Mouse (Mus musculus): ENCODE data around the gene Med20. TPM values are rescaled to one million over a fixed set of nuclear protein-coding genes. Genes with fewer than 3 reads are reported as not detected.

Med20 gene
- 10 to 100 TPM; 19.0 to 19.5 TPM for total RNA-seq (2021)
- long read RNA-seq, experiment 1, transcript Med20-201 (4 exons, 2,054 nt): major isoform, 18 of 18 reads
- long read RNA-seq, experiment 1, partial matches to known transcripts: 0 of 18 reads
- long read RNA-seq, experiment 1, other reads (novel, unspliced or antisense): 0 of 18 reads
- long read RNA-seq, experiment 2, partial matches to known transcripts: 0 of 4 reads
- long read RNA-seq, experiment 2, other reads (novel, unspliced or antisense): 0 of 4 reads

DNA sequence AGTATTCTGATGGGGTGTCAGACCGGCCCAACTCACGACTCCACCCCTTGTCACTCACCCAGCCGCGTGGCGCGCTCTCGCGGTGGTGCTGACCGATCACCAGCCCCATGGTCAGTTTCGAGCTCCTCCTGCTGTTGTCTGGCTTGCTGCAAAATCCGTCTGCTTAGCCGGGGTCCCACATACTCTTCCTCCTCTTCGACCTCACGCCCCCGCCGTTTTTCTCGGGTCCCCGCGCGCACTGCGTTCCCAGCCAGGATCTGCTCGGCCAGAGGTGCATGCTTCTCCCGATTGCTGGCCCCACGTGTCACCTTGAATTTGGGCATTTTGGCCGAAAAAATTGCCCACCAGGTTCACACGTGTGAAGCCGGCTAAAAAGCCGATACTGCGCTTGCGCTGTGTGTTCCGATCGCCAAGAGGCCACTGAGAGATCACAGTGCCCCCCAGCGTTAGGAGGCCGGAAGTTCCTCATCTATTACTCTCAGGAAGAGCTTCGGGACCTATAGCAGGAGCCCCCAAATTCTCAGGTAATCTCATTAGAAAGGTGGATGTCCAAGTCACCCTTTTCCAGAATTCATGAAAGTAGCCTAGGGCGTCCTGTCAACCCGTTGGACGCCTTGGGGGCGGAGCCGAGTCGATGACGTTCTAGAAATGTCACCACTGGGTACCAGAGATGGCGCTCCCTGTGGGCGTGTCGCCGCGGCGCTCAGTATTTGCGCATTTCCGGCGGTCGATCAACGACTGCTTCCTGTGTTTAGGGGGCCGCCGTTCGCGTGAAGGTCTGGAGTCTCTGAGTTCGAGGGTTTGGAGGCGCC, at the start of gene Med20, which contains the start of the genes Bysl and Gm20517:
Med20 (plus strand) TSS at position 734 of the 812 bp plus-strand sequence.
Bysl (minus strand) TSS at position 644 of the 812 bp plus-strand sequence.
Gm20517 (plus strand) TSS at position 741 of the 812 bp plus-strand sequence.
- DNase-seq: peak; percentile 97 to 99

DNA sequence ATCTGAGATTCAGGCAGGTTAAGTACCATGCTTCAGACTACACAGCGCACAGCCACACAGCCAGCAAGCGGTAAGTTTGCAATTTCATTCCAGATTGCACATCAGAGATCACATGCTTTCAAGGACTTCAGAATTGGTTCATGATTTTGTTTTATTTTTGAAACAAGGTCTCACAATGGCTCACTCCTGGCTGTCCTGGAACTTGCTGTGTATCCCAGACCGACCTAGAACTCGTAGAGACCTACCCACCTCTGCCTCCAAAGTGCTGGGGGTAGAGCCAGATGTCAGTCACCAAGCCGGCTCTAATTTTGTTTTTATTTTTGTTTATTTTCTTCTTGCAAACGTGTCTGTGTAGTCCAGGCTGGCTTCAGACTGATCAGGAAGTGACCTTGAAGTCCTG, 48.5 kb upstream of the Med20 start:
- DNase-seq: no peak

DNA sequence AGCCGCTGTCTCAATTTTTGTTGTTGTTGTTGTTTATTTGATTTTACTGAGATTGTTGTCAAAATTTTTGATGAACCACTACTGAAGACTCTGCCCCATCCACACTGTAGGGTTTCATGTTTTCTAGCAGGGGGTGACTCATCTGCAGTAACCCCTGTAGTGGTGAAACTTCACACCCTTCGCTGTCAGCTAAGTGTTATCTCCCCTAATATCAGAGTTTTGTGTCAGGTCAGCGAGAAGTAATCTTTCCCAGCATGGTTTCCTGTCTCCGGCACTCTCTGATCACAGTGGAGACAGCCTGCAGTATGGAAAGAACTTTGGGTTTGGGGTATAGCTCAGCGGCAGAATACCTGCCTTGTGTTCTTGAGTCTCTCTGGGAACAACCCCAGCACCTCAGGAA, 46.8 kb upstream of the Med20 start:
- DNase-seq: no peak

DNA sequence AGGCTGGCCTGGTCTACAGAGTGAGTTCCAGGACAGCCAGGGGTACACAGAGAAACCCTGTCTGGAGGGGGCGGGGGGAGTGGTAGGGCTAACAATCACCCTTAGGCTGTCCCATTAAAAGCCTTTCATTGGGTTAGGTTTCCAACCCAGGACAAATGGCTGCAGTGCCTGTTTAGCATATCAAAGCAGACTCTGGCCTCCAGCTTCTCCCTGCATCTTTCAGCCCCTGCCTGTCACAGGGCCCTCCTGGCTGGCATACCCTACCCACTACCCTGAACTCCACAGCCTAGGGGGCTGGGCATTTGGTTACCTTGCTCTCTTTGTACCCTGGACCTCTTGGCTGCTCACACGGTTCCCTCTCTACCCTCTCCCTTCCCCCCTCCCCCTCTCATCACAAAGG, 45.2 kb upstream of the Med20 start:
- DNase-seq: no peak

DNA sequence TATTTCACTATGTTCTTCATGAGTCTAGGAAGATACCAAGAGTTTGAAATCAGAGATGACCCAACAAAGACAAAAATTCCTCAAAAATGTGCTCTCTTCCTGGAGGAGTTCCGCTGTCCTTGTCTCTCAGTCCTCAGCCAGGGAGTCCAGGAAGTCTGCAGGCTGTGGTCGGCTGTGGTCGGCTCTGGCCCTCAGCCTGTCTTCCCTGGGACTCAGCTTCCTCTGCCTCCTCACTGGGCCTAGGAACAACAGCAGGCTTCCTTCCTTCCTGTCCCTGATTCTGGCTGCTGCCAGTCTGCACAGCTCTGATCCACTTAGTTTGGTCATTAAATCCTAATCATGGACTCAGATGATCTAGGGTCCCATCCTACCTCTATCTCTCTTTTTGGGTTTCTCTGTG, 44.1 kb upstream of the Med20 start:
- DNase-seq: peak; percentile 32 to 62

DNA sequence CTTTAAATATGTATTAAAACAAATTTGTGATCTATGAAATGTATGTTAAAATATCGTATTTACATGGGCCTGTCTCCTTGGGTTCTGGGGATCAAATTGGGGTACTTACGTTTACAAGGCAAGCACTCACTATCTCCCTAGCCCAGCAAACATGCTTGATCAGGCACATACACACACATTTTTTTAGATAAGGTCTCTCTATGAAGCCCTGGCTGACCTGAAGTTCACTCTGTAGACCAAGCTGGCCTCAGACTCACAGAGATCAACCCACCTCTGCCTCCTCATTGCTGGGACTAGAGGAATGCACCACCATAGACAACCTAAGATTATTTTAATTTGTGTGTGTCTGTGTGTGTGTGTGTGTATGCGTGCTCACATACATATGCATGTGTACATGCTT, 43.0 kb upstream of the Med20 start:
- no peak for DNase-seq

DNA sequence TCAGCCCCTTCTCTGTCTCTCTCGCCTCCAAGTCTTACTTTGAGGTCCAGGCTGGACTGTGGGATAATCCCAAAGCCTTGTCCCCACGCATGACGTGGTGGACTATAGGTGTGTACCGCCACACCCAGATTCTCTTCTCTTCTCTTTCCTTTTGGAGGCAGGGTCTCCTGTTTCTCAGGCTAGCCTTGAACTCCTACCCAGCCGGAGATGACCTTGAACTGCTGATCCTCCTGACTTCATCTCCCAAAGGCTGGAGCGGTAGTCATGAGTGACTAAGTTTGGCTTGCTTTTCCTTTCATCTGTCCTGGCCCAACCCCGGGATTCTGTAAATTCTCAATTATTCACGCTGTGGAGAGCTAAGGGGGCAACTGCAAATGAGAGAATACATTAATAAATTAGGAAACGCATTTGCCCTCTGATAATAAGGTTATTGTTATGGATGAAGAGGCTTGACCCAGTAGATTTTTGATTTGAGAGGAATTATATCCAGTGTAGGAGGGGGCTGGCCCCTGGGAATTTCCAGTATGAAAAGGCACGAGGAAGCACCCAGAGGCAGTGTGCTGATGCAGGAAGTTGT, 42.3 kb upstream of the Med20 start:
- no peak for DNase-seq

DNA sequence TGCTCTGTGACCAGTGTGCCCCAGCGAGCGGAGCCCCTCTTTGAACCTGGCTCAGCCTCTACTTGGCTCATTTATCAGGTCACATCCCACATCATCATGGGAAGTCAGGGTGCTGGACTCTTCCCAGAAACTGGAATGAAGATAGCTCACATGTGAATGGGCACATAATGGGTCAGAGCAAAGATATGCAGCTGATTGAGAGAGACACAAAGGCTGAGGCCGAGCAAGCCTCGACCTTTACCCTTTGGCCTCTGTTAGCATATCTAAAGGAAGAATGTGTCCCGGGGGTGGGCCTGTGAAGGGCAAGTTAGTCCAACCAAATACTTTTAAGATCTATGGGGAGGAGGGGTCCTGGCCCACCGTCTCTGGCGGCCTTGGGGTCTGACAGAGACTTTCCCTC, 39.8 kb upstream of the Med20 start:
- DNase-seq: no peak

DNA sequence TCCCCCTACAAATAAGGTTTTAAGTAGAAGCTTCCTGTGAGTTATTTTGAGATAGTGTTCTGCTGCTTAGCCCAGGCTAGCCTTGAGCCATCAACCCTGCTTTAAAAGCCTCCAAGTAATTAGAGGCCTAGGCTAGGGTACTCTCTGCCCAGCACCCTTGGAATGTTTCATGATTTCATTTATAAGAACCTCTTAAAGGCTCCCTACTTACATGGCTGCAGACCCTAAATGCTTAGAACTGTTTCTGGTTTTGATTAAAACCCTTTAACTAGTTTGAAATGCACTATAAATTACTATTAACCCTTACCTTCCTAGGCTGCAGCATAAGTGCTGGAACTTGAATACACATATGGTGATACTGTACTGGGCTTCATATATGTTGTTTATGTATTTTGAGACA, 38.9 kb upstream of the Med20 start:
- no peak for DNase-seq

DNA sequence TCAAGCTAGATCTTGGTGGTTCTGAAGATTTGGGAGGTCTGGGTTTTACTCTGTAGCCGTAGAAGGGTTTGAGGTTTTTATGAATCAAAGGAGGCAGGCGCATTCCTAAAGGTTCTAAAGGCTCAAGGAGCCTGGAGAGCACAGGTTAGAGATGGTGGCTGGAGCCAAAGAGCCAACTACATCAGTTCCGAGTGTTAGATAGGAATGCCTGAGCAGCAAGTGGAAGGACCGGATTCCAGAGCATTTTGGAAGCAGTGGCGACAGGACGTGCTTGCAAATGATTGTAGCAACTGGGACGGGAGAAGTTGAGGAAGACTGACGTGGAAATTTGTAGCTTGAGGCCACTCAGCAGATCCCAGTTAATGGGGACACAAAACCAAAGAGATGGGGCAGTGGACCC, 37.4 kb upstream of the Med20 start:
- peak in 1 of 2 experiments; percentile 17 for DNase-seq

DNA sequence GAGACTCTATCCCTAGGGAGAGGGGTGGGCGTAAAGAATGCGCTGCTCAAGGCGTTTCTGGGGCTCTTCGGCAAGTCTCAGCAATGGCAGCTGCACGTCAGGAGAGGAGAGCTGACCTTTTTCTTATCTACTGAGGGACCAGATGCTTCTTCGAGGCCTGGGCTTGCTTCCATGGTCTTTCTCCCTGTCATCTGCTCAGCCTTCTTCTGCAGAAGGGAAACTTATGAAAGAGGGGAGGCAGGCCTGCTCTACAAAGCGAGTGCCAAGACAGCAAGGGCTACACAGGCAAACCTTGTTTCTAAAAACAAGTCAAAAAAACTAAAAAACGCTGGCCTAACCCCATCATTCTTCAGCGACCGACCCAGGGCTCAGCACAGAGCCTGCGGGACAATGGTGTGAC, 36.6 kb upstream of the Med20 start:
- peak; percentile 32 to 48 for DNase-seq

DNA sequence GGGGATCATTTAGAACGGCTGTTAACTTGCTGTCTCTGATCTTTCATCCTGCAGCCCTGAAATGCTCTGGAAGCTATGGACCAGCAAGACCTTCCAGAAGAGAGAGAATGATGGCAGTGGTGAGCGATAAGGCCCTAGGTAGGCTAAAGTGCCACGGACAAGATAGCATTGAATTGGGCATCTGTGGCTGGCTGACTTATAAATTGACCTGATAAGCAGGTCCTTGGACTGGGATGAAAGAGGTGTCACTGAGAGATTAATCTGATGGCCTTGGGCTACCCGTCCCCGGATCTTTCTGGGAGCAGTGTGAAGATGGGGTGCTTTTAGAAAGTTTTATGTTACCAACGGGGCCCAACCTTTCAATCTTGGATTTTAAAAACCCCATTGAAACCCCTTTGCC, 32.7 kb upstream of the Med20 start:
- no peak for DNase-seq

DNA sequence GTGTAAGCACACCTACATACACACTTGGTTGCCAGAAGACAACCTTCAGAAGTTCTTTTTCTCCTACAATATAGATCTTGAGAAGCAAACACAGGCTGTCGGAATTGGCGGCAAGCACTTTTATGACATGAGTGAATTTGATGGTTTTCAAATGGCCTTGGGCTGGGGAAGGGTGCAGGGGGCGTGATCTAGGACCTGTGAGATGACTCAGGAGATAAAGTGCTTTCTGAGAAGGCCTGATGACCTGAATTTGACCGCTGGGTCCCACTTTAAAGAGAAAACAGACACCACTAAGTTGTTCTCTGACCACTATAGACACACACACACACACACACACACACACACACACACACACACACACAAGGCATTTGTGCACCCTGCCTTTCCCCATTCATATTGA, 30.4 kb upstream of the Med20 start:
- no peak for DNase-seq

DNA sequence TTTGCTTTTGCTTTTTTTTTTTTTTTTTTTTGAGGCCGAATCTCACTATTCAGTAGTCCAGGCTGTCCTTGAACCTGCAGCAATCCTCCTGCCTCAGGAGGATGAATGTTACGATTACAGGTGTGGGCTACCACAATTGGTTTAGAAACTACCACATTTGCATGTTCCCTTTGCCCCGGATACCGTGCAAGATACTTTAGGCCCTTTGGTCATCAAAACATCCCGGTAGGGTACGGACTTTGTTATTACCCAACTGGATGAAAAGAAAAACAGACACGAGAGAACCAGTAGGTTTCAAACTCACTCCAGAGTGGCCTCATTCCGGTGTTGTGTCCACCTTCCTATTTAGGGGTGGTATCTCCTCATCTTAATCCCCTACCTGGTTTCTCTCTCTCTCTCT, 22.9 kb upstream of the Med20 start:
- DNase-seq: no peak

DNA sequence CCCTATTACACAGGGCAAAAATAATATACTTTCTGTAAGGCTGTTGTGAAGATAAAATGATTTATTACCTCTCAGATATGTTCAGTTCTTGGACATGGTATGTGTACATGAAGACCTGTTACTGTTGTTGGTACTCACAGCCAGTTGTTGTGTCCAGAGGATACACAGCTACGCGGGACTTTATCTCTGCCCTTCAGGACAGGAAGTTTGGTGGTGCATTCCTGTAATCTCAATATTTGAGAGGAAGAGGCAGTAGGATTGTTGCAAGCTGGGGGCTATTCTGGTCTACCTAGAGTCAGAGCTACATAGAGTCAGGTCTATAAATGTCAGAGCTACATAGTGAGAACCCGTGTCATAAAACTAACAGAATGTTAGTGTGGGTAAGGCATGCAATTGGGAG, 20.3 kb upstream of the Med20 start:
- no peak for DNase-seq

DNA sequence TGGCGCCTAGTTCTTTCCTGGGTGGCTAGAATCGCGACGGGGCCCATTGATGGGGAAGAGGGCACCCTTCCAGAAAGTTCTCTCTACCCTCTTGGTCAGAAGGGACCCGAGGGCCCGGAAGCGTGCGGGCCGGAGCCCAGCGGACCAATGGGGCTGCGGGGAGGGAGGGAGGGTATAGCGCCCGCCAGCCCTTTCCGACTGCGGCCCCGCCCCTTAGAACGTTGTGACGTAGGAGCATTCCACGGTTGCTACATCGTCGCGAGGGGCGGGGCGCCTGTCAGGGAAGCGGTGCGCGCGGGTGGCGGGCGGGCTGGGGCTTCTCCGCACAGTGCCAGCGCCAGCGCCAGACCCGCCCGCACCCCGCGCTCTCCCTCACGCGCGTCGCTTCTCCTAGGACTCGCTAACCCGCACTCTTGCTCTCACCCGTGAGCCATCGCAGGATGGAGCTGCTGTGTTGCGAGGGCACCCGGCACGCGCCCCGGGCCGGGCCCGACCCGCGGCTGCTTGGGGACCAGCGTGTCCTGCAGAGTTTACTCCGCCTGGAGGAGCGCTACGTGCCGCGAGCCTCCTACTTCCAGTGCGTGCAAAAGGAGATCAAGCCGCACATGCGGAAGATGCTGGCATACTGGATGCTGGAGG, 18.0 kb upstream of the Med20 start:
- peak; percentile 96 to 97 for DNase-seq

DNA sequence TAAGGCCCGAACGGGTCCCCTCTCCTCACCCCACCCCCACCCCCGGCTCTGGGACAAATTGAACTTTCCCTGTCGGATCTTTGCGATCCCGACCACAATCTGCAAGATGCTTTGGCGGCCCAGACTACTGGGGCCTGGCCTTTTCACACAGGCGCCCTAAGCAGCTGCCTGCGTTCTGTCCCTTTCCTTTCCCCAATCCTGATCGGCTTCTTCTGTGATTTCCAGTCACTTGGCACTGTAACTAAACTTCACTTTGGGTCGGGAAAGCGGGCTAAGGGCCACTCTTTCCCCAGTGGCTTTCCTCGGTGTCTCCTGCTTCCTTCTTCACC, 17.6 kb upstream of the Med20 start:
- DNase-seq: peak in 1 of 2 experiments; percentile 73

DNA sequence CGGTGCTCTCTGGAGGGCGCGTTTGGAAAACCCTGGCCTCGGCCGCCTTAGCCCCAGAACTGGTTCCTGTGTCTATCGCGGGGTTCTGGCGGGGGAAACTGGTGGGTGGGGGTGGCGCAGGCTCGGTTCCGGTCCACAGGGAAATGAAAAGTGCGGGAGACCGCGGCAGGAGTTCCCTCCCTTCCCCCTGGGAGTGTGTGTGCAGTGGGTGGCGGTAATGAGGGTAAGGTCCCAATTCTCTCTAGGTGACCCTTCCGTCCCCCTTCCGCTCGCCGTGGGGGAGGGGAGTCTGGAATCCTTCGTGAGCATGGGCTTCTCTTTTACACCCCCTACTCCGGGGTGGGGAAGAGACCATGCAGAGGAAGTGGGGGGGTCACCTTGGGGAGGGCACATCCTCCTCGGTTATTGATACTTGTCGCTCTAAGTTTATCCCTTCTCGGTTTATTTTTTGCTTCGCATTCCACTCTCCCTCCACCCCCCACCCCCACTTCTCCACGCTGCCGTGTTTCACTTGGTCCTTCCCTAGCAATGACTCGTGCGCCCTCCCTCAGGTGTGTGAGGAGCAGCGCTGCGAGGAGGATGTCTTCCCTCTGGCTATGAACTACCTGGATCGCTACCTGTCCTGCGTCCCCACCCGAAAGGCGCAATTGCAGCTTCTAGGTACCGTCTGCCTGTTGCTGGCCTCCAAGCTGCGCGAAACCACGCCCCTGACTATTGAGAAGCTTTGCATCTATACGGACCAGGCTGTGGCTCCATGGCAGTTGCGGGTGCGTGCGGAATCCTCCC, 17.0 kb upstream of the Med20 start:
- DNase-seq: peak; percentile 62 to 73

DNA sequence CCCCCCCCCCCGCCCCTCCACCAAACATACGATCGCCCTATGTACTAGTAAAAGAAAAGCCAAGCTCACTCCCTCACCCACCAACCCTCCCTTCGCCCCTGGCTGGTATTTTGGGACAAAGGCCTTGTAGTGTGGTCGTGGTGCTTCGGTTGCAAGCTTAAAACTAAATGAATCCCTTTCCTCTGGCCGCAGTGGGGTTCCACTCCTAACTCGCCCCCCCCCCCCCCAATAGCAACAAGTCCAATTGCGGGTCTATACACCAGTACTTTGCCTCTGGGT, 16.5 kb upstream of the Med20 start:
- no peak for DNase-seq

DNA sequence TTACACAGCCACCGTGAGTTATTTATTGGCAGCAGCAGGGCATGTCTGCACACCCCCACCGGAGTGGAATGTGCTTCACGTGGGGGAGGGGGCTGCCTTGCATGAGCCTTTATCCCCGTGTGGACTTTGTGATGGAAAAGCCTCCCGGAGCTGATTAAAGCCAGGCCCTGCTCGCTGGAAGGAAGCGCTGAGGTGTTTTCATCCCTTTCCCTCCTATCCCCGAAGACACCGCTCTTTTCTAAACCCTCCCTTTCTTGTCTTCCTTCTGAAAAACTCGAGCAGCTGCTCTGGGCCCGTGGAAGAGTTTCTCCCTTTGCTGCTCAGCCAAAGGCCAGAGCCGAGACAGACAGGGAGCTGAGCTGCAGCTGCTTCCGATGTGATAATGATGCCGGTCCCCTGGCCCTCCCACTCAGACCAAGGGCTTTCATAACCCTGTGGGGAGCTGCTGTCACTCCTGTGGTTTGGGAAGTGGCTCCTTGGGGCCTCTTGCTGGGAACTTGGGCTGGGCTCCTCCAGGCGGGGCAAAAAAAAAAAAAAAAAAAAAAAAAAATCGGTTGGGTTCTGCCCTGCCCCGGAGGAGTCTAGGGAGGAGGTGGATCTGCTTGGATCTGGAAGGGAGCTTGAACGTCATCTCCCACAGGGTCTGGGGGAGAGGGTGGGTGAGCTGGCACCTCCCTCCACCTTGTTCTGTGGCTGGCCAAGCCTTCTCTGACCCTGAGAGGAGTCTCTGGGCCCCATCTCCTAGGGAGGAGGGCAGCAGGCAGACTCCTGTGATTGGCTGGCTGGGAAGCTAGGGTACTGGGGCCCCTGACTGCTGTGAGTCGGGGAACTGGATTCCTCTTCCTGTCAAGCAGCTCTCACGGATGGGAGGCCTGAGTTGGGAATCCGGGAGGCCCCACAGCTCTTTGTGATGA, 15.9 kb upstream of the Med20 start:
- DNase-seq: peak; percentile 66 to 87

DNA sequence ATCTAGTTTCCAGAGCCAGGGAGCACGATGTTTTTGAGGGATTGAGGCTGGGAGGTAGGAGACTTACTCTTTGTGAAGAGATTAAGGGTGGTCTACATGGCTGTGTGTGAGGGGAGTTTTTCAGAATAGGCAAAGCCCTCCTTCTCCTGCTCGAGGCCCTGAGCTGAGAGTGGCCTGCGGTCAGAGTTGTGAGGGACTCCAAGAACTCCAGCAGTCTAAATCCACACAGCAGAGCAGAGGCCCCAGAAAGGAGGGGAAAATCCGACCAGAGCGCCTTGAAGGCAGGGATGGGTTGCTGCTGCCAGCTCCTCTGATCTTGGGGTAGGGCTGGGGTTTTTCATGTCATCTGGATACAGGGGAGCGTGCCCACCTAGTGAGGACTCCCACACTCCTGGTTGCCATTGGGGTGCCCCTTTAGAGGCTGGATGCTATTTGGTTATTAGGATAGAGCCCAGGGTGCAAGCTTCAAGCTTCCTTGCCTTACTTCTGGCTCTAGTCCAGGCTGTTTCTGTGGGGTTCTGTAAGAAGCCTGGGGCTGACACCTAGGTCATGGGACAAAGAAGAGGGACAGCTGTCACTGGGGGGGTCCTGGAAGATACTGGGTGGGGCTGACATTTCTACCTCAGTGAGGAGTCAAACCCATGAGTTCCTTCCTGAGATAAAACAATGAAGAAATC, 15.1 kb upstream of the Med20 start:
- DNase-seq: peak in 1 of 2 experiments; percentile 42
